Mouse (Mus musculus) neural tube, embryonic 15.5 days (tissue): ENCODE data around the gene Slc38a10. TPM values are rescaled to one million over a fixed set of nuclear protein-coding genes. Genes with fewer than 3 reads are reported as not detected.
A peak's percentile ranks its signal among the peaks of the same experiment; 100 is the strongest.

Experiments
- ATAC-seq: fragments of 200-750 bp; cut with Nextera tagmentation; 2 replicates; pipeline ENCODE4 v1.8.0; 2017; ENCODE audit warnings: mild to moderate bottlenecking, moderate TSS enrichment, moderate library complexity; ENCODE audit not compliant: low FRiP score
- H3K27ac ChIP-seq: fragments of 300-500 bp; sonication (generic); replicated peaks from 2 replicates; pipeline ENCODE4 v1.5.1; 2015; ENCODE audit warnings: mild to moderate bottlenecking, inconsistent platforms
- H3K27me3 ChIP-seq: fragments of 300-500 bp; sonication (generic); replicated peaks from 2 replicates; pipeline ENCODE4 v1.6.1; 2015; ENCODE audit warnings: inconsistent platforms
- H3K36me3 ChIP-seq: fragments of 300-500 bp; sonication (generic); 2 replicates; pipeline ENCODE4 v1.6.1; 2015; ENCODE audit warnings: inconsistent platforms
- H3K4me1 ChIP-seq: fragments of 300-500 bp; sonication (generic); 2 replicates; pipeline ENCODE4 v1.6.1; 2015; ENCODE audit warnings: inconsistent platforms
- H3K4me2 ChIP-seq: fragments of 300-500 bp; sonication (generic); 2 replicates; pipeline ENCODE4 v1.6.1; 2015; ENCODE audit warnings: inconsistent platforms, mild to moderate bottlenecking, moderate library complexity
- H3K4me3 ChIP-seq: fragments of 300-500 bp; sonication (generic); replicated peaks from 2 replicates; pipeline ENCODE4 v1.5.1; 2015; ENCODE audit warnings: mild to moderate bottlenecking, inconsistent platforms
- H3K9ac ChIP-seq: fragments of 300-500 bp; sonication (generic); replicated peaks from 2 replicates; pipeline ENCODE4 v1.6.1; 2015; ENCODE audit warnings: mild to moderate bottlenecking, inconsistent platforms
- H3K9me3 ChIP-seq: fragments of 300-500 bp; sonication (generic); replicated peaks from 2 replicates; pipeline ENCODE4 v1.6.1; 2016; ENCODE audit warnings: inconsistent platforms
- WGBS: fragments of 180-500 bp; shearing (Covaris S2); methylation state at CpG from one replicate; pipeline ENCODE4 v1.1.7; 2015; ENCODE audit warnings: mixed read lengths; 5-methylcytosine and 5-hydroxymethylcytosine counted together
- polyA plus RNA-seq: library from polyadenylated mRNA; unstranded; fragments of >200 nt; fragmentation: Nextera tagmentation; extraction: Ambion mirVana; gene quantifications from 2 replicates; pipeline ENCODE4 v1.2.1, GENCODE M21; 2015

The Slc38a10 gene
- polyA plus RNA-seq, 1 experiment from 2014 or later: 107 TPM

DNA sequence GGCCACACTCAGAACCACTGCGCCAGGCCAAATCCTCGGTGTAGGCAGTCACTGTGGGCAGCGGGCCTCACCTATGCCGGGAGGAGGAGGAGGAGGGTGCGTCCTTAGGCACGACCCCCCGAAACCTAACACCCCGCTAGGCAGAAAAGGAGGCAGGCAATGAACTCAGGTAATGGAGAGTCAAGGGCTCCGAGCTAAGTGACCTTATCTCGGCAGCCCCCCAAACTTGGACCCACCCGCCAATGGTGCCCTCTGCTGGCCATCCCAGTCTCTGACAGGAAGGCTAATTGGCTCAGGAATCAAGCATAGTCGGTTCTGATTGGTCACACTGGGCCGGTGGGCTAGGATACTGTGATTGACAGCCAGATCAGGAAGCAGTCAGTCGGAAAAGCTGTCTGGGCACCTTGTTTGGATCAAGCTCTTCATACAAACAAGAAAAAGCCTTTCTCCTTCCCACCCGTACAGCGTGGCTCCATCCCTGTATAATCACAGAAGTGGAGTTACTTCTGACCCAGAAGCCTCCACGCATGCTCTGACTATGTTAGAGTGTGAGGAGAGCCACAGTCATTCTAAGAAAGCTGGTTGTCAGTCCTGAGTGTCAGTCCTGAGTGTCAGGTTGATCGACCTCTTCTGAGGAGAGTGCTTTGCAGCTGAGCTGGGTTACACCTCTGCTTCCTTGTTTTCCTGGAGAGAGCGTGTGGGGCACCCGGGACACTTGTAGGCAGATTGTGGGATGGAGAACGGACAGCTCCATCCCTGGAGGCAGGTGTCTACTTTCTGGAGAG is 18.3 kb upstream of the Slc38a10 start:
- Histone ChIP-seq H3K9me3 (no peaks in the 10 kb centered on the region), H3K27ac (no peak overlapping the region), H3K4me2 (peak overlapping the region; percentile 38), H3K36me3 (no peaks in the 10 kb centered on the region), H3K4me3 (peak overlapping the region; percentile 4; the same call in 1 of the 2 replicates), H3K27me3 (no peaks in the 10 kb centered on the region), H3K4me1 (peaks cover 28% of the 10 kb centered on the region), H3K9ac (0 out of 2 replicates have a peak overlapping the region, but pooled peaks have one; percentile 4)
- 0 out of 2 replicates have a peak, but pooled peaks have one; percentile 26 for ATAC-seq
- 29% methylated on average over 21 of the region's 21 CpGs for WGBS

DNA sequence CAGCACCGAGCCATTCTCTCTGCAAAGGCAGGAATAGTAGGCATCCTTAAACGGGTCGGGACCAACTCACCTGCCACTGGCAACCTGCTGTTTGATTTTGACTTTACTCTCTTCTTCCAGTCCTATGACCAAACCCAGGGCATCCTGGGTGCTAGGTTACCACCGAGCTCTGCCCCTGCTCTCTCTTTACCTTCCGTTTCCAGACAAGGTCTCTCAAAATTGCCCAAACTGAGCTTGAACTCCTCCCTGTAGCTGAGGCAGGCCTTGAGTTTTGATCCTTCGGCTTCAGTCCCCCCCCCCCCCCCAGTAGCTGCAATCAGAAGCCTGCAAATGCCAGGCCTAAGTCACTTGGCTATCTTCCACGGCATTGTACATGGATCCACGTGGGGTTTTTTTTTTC is 17.4 kb upstream of the Slc38a10 start:
- H3K9ac ChIP-seq: no peak overlapping the region

DNA sequence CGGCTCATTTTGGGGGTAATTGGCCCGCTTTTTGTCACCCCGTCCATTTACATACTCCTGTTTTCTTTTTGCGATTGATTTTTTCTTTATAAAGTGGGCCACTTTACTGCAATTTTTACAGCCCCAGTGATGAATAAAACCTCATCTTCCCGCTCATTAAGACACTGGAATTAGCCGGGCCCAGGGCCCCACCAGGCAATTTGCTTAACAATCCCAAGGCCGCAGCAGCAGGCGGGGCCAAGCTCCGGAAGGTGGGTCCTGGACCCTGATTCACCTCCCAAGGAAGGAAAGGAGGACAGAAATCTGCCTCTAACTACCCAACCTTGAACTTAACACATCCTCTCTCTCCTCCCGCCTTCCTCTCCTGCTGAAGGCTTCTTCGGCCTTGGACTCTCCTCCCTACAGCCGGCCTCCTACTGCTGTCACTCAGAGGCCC is 16.8 kb upstream of the Slc38a10 start:
- H3K27me3 ChIP-seq: no peaks in the 10 kb centered on the region
- H3K4me1 ChIP-seq: peaks cover 28% of the 10 kb centered on the region
- no peak overlapping the region for H3K27ac ChIP-seq
- 21% methylated on average over 12 of the region's 12 CpGs for WGBS
- no peak for ATAC-seq
- no peak overlapping the region for H3K4me3 ChIP-seq
- H3K4me2 ChIP-seq: no peak overlapping the region
- H3K9ac ChIP-seq: no peak overlapping the region
- H3K36me3 ChIP-seq: no peaks in the 10 kb centered on the region
- no peaks in the 10 kb centered on the region for H3K9me3 ChIP-seq

More for the DNA sequence above, 17.4 kb upstream of the Slc38a10 start:
- Histone ChIP-seq H3K27me3 (no peaks in the 10 kb centered on the region), H3K9me3 (no peaks in the 10 kb centered on the region), H3K36me3 (no peaks in the 10 kb centered on the region), H3K4me1 (peaks cover 28% of the 10 kb centered on the region), H3K27ac (no peak overlapping the region), H3K4me2 (no peak overlapping the region), H3K4me3 (no peak overlapping the region)
- WGBS: 73% methylated on average over 8 of the region's 8 CpGs
- no peak for ATAC-seq

DNA sequence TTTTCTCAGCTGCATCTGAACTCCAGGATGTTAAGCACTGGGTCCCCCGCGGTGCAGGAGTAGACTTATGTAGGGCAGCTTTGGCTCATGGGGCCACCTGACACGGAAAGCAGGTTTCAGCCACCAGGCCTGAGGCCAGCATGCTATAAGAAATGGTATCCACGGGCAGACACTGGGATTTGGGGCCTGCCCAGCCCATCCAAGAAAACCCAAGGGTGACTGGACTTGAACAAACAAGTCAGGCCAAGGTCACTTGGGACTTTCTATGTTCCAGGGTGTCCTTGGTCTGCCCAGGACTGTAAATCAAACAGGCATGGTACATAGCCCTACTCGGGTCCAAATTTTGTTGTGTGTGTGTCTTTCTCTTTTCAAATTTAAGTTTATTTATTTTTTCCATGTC is 15.9 kb upstream of the Slc38a10 start:
- Histone ChIP-seq H3K9ac (no peak overlapping the region), H3K4me2 (no peak overlapping the region), H3K4me1 (peaks cover 28% of the 10 kb centered on the region), H3K27ac (no peak overlapping the region), H3K36me3 (no peaks in the 10 kb centered on the region), H3K27me3 (no peaks in the 10 kb centered on the region), H3K4me3 (no peak overlapping the region), H3K9me3 (no peaks in the 10 kb centered on the region)
- 43% methylated on average over 5 of the region's 5 CpGs for WGBS
- ATAC-seq: no peak

DNA sequence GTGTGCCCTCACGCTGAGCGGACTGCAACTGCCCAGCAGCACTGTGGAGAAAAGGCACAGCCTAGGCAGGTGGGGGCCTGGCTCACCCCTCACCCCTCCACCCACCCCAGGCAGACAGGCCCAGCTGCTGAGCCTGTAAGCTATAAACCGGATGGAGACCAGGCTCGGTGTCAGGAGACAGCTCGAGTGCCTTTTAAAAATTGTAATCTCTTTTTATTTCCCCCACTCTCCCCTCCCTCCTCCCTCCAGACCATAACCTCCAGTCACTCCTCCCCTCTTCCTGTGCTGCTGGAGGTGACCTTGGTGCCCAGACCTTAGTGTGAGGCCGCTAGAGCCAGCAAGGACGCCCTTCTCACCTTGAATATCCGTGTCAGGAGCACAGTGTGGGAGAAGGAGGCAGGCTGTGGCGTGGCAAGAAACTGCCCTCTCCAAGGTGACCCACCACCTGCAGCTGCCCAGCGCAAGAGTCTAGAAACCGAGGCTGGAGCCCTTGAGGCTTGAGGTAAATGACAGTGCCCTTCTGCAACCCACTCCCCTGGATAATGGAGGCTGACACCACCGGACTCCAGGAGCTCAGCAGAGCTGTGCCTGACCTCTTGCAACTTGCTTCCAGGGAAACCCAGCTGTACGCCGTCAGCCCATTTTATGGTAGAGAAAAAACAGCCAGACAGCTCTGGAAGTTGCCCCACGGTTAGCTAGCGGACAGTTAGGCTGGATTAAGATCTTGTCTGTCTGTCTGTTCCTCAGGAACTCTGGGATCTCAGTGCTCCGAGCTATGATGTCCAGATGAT is 13.5 kb upstream of the Slc38a10 start:
- no peaks in the 10 kb centered on the region for H3K27me3 ChIP-seq
- H3K36me3 ChIP-seq: no peaks in the 10 kb centered on the region
- H3K9ac ChIP-seq: no peak overlapping the region
- no peak for ATAC-seq
- H3K4me2 ChIP-seq: no peak overlapping the region
- peaks cover 26% of the 10 kb centered on the region for H3K4me1 ChIP-seq
- 47% methylated on average over 17 of the region's 17 CpGs for WGBS
- 0 out of 2 replicates have a peak overlapping the region, but pooled peaks have one; percentile 10 for H3K27ac ChIP-seq
- H3K4me3 ChIP-seq: no peak overlapping the region
- H3K9me3 ChIP-seq: no peaks in the 10 kb centered on the region

DNA sequence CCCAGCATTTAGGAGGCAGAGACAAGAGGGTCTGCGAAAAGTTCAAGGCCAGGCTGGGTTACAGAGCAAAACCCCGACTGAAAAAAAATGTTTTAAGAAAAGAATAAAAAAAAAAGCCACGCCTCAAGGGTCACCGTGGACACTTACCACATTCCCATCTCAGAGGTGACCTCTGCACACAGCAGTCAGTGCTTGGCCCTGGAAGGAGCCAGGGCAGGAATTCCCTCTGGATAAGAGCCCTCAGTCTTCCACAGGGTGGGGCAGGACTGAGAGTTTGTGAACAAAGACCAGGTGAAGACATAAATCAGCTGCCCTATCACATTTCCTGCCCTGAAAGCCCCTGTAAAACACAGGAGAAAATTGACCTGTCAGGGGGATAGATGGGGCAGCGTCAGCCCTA is 12.9 kb upstream of the Slc38a10 start:
- no peak for ATAC-seq
- 0 out of 2 replicates have a peak overlapping the region, but pooled peaks have one; percentile 10 for H3K27ac ChIP-seq
- no peaks in the 10 kb centered on the region for H3K36me3 ChIP-seq
- no peaks in the 10 kb centered on the region for H3K27me3 ChIP-seq
- WGBS: 71% methylated on average over 5 of the region's 5 CpGs
- no peak overlapping the region for H3K4me3 ChIP-seq
- H3K4me2 ChIP-seq: no peak overlapping the region
- H3K9ac ChIP-seq: no peak overlapping the region
- H3K9me3 ChIP-seq: no peaks in the 10 kb centered on the region
- H3K4me1 ChIP-seq: peaks cover 20% of the 10 kb centered on the region

DNA sequence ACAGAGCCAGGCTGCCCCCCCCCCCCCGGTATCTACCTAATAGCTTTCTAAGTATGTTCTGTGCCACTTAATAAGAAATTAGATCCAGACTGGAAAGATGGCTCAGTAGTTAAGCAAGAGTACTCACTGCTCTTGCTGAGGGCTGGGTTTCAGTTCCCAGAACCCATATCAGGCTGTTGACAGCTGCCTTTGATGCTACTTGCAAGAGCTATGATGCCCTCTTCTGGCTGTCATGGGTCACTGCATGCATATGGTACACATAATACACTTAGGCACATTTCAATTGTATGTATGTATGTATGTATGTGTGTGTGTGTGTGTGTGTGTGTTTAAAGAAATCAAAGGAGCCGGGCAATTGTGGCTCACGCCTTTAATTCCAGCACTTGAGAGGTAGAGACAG is 12.1 kb upstream of the Slc38a10 start:
- no peak for ATAC-seq
- no peak overlapping the region for H3K4me3 ChIP-seq

DNA sequence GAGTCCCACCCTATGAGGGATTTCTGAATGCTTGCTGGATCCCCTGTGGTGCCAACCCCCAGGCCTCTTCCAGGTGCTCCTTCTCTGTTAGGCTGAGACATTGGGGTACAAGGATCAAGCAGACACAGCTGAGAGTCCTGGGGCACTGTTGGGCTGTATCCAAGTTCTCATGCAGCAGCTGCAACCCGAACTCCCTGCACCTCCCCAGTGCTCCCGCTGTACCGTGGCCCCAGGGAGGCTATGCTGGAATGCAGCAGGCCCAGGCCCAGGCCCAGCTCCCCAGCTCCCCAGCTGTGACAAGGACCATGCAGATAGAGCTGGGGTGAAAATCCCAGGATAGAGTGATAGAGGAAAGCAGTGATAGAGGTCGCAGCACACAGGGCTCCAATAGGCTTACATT is 10.1 kb upstream of the Slc38a10 start:
- no peaks in the 10 kb centered on the region for H3K27me3 ChIP-seq
- H3K4me1 ChIP-seq: no peaks in the 10 kb centered on the region; the same call in 1 of the 2 replicates
- 42% methylated on average over 4 of the region's 4 CpGs for WGBS
- H3K4me3 ChIP-seq: no peak overlapping the region
- ATAC-seq: no peak
- H3K9ac ChIP-seq: no peak overlapping the region
- no peaks in the 10 kb centered on the region for H3K36me3 ChIP-seq
- H3K27ac ChIP-seq: no peak overlapping the region
- no peaks in the 10 kb centered on the region for H3K9me3 ChIP-seq
- no peak overlapping the region for H3K4me2 ChIP-seq

More for the DNA sequence above, 12.1 kb upstream of the Slc38a10 start:
- H3K36me3 ChIP-seq: no peaks in the 10 kb centered on the region
- H3K27me3 ChIP-seq: no peaks in the 10 kb centered on the region
- no peak overlapping the region for H3K27ac ChIP-seq
- H3K4me2 ChIP-seq: no peak overlapping the region
- peaks cover 19% of the 10 kb centered on the region for H3K4me1 ChIP-seq
- WGBS: 90% methylated on average over 3 of the region's 3 CpGs
- no peak overlapping the region for H3K9ac ChIP-seq
- H3K9me3 ChIP-seq: no peaks in the 10 kb centered on the region

DNA sequence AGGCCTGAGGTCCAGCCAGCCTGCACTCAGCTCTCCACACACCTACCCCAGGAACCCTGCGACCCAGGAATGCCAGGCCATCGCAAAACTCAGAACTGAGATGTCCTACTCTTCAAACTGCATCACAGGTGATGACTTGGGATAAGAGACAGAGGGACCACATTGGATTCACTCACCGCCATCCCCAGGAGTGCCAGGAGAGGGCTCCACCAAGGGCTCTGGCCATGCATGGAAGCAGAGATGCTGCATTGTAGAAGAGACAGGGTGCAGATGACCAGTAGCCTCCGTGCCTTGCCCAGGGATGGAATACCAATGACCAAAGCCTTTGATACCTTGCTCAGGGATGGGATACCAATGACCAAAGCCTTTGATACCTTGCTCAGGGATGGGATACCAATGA is 9.3 kb upstream of the Slc38a10 start:
- no peak overlapping the region for H3K4me2 ChIP-seq
- no peaks in the 10 kb centered on the region for H3K9me3 ChIP-seq
- H3K36me3 ChIP-seq: no peaks in the 10 kb centered on the region
- H3K4me3 ChIP-seq: no peak overlapping the region
- H3K27me3 ChIP-seq: no peaks in the 10 kb centered on the region
- ATAC-seq: no peak
- no peak overlapping the region for H3K9ac ChIP-seq
- no peak overlapping the region for H3K27ac ChIP-seq
- no peaks in the 10 kb centered on the region; the same call in 1 of the 2 replicates for H3K4me1 ChIP-seq
- WGBS: 75% methylated on average over 4 of the region's 4 CpGs

DNA sequence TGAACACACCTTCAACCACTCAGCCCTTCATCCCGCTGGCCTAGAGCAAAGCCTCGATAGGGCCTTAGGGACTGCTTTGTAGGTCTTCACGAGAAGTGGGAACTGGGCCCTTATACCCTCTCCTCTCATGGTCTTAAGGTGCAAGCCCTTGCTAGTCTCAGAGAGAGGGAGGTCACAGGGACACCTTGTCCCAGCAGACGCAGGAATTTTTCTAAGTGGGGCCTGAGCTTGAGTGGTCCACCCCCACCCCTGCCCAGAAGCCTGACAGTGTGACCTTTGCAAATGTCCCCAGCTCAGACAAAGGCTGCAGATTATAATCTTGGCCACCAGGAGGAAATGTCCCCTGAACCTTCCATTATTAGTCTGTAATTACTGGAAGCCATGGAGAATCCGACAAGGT is 8.5 kb upstream of the Slc38a10 start:
- H3K9me3 ChIP-seq: no peaks in the 10 kb centered on the region
- H3K4me2 ChIP-seq: no peak overlapping the region
- no peak overlapping the region for H3K4me3 ChIP-seq
- H3K36me3 ChIP-seq: no peaks in the 10 kb centered on the region
- WGBS: 69% methylated on average over 5 of the region's 5 CpGs
- H3K27me3 ChIP-seq: no peaks in the 10 kb centered on the region
- H3K4me1 ChIP-seq: no peaks in the 10 kb centered on the region; the same call in 1 of the 2 replicates
- no peak overlapping the region for H3K9ac ChIP-seq
- no peak for ATAC-seq
- no peak overlapping the region for H3K27ac ChIP-seq

DNA sequence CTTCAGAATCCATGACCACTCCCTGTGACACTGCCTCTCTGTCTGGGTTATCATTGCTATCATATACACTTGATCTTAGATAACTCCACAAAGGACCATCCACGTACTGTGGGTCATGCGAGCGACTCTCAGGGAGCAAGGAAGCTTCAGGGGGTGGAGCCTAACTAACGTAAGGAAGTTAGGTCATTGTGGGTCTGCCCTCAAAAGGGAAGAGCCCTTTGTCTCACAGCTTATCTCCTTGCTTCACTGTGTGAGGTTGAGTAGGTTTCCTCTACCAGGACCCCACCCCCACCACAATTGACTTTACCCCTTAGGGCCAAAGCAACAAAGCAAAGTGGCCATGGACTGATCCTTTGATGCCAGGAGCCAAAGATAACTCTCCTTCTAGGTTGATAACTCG is 7.7 kb upstream of the Slc38a10 start:
- no peaks in the 10 kb centered on the region for H3K4me1 ChIP-seq
- no peaks in the 10 kb centered on the region for H3K27me3 ChIP-seq
- no peaks in the 10 kb centered on the region for H3K9me3 ChIP-seq
- 67% methylated on average over 5 of the region's 5 CpGs for WGBS
- H3K4me2 ChIP-seq: no peak overlapping the region
- no peak for ATAC-seq
- H3K36me3 ChIP-seq: no peaks in the 10 kb centered on the region
- H3K4me3 ChIP-seq: no peak overlapping the region
- no peak overlapping the region for H3K27ac ChIP-seq
- no peak overlapping the region for H3K9ac ChIP-seq
